Mouse (Mus musculus) urinary bladder, postnatal 25 days (tissue): ENCODE results near the gene Ifih1.

Source experiments
- DNase-seq: peaks from one replicate; pipeline ENCODE4 v3.0.0; 2022; ENCODE audit warnings: low spot score

The Ifih1 gene

DNA sequence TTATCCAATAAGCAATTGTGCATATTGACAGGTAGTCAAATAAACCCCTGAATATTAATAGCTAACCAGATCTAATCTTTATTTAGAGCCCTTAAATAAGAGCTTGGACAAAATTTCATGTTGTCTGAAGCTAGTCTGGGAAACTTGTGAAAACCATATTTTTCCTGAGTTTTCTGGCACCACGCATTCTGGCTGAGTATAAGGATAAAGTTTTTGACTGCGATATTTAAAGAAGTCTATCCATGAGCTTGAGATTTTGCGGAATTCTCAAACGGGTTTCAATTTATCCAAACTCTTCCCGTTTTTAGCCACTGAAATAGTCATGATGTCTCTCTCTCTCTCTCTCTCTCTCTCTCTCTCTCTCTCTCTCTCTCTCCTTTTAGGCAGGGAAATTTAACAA is 98.0 kb downstream of the Ifih1 start:
- no peak for DNase-seq
